Mouse (Mus musculus) small intestine, adult 2 months (tissue): ENCODE results near the gene Mfsd4b3.

ENCODE experiments used
- CTCF ChIP-seq: fragments of 200-500 bp; IDR thresholded peaks from 2 replicates; pipeline ENCODE4 v1.5.1; 2012; ENCODE audit warnings: low read depth, mild to moderate bottlenecking, control low read depth, inconsistent platforms, low read length, moderate library complexity, mixed read lengths; ENCODE audit not compliant: insufficient replicate concordance, insufficient read length; ENCODE audit errors: extremely low read depth
- POLR2A ChIP-seq: fragments of 200-500 bp; IDR thresholded peaks from 2 replicates; pipeline ENCODE4 v1.6.1; 2012; ENCODE audit warnings: low read depth, mild to moderate bottlenecking, control low read depth, inconsistent platforms, low read length, moderate library complexity

DNA sequence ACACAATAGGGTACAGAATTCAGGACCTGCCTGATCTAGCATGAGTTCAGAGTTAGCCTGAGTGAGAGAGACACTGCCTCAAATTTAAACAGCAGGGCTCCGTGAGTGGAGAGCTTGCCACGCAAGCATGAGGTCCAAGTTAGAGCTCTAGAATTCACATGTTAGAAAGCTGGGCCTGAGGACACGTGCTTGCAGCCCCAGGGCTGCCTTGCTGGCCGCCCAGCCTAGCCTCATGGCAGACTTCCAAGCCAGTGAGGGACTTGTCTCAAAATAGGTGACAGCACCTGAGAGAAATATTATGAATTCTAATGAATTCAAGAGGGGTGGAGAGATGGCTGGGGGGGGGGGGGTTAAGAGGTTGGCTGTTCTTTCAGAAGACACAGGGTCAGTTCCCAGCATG is 48.0 kb upstream of the Mfsd4b3 start:
- TF ChIP-seq POLR2A (no peak), CTCF (no peak)
